Mouse (Mus musculus) adrenal gland, postnatal 14 days (tissue): ENCODE data around the gene Plcb4. TPM values are rescaled to one million over a fixed set of nuclear protein-coding genes. Genes with fewer than 3 reads are reported as not detected.
"Not testable (repeated sequence)": the region's sequence is repeated elsewhere in the genome, so short reads cannot be mapped to it uniquely, and the experiment has no call there.

Source experiments
- DNase-seq: peaks from one replicate; pipeline ENCODE4 v3.0.0; 2021; ENCODE audit warnings: mixed read lengths
- total RNA-seq: library from RNA; stranded (reverse); gene quantifications from 2 replicates; pipeline ENCODE4 v1.2.3, GENCODE M21; 2021

Gene Plcb4
- total RNA-seq, 1 experiment from 2014 or later, result 42.5 TPM

GRCm38 (mm10) chr2:135957689-135958088 lies 298.9 kb downstream of the Plcb4 start:
- DNase-seq, result peak; percentile 70

GRCm38 (mm10) chr2:135958453-135958852 lies 299.6 kb downstream of the Plcb4 start:
- DNase-seq, result no peak

- no peak for DNase-seq
Observed at GRCm38 (mm10) chr2:135963089-135963488, 304.3 kb downstream of the Plcb4 start.

- peak; percentile 57 for DNase-seq
Observed at GRCm38 (mm10) chr2:135966871-135967557, 308.2 kb downstream of the Plcb4 start.

- no peak for DNase-seq
Observed at GRCm38 (mm10) chr2:135968159-135968558, 309.3 kb downstream of the Plcb4 start.

GRCm38 (mm10) chr2:135970902-135971301 lies 312.1 kb downstream of the Plcb4 start:
- no peak for DNase-seq

- no peak for DNase-seq
Observed at GRCm38 (mm10) chr2:135975978-135976377, 317.2 kb downstream of the Plcb4 start.

- DNase-seq, result no peak
Observed at GRCm38 (mm10) chr2:135978790-135979189, 320.0 kb downstream of the Plcb4 start.

- no peak for DNase-seq
Observed at GRCm38 (mm10) chr2:135980428-135980827, 321.6 kb downstream of the Plcb4 start.

GRCm38 (mm10) chr2:135983972-135984371 lies 325.2 kb downstream of the Plcb4 start:
- DNase-seq, result no peak

GRCm38 (mm10) chr2:135985536-135986265 lies 326.9 kb downstream of the Plcb4 start:
- DNase-seq, result no peak

- DNase-seq, result not testable (repeated sequence)
Observed at GRCm38 (mm10) chr2:135988475-135988874, 329.7 kb downstream of the Plcb4 start.

- not testable (repeated sequence) for DNase-seq
Observed at GRCm38 (mm10) chr2:135990686-135991085, 331.9 kb downstream of the Plcb4 start.

GRCm38 (mm10) chr2:135993314-135993713 lies 334.5 kb downstream of the Plcb4 start:
- DNase-seq, result no peak

GRCm38 (mm10) chr2:135995196-135995595 lies 336.4 kb downstream of the Plcb4 start:
- DNase-seq, result no peak

GRCm38 (mm10) chr2:135996936-135997335 lies 338.1 kb downstream of the Plcb4 start:
- DNase-seq, result no peak

- no peak for DNase-seq
Observed at GRCm38 (mm10) chr2:135997361-135998150, 338.7 kb downstream of the Plcb4 start.

- DNase-seq, result no peak
Observed at GRCm38 (mm10) chr2:135998886-135999285, 340.1 kb downstream of the Plcb4 start.

GRCm38 (mm10) chr2:135999361-135999760 lies 340.6 kb downstream of the Plcb4 start:
- DNase-seq, result no peak

- no peak for DNase-seq
Observed at GRCm38 (mm10) chr2:136000933-136001332, 342.1 kb downstream of the Plcb4 start.

- DNase-seq, result no peak
Observed at GRCm38 (mm10) chr2:136002118-136002517, 343.3 kb downstream of the Plcb4 start.

- DNase-seq, result no peak
Observed at GRCm38 (mm10) chr2:136003836-136004235, 345.0 kb downstream of the Plcb4 start.

GRCm38 (mm10) chr2:136006280-136006679 lies 347.5 kb downstream of the Plcb4 start:
- no peak for DNase-seq
